Mouse (Mus musculus): ENCODE results near the gene Bzw1.

Bzw1 gene

GRCm38 (mm10) chr1:58397731-58398130 is 5.0 kb downstream of the Bzw1 start:
- DNase-seq, result no peak

- no peak for DNase-seq
These were observed 8.7 kb downstream of the Bzw1 start for GRCm38 (mm10) chr1:58401396-58401795.

- no peak for DNase-seq
These were observed 11.0 kb downstream of the Bzw1 start for GRCm38 (mm10) chr1:58403745-58404144.

GRCm38 (mm10) chr1:58407321-58407720 is 14.6 kb downstream of the Bzw1 start:
- DNase-seq, result no peak

- DNase-seq, result no peak
These were observed 15.4 kb downstream of the Bzw1 start for GRCm38 (mm10) chr1:58408141-58408540.

GRCm38 (mm10) chr1:58409553-58410197 is 17.0 kb downstream of the Bzw1 start:
- no peak for DNase-seq

GRCm38 (mm10) chr1:58410198-58410588 is 17.5 kb downstream of the Bzw1 start:
- no peak for DNase-seq

- DNase-seq, result no peak
These were observed 18.1 kb downstream of the Bzw1 start for GRCm38 (mm10) chr1:58410776-58411175.

GRCm38 (mm10) chr1:58415442-58415841 is 22.7 kb downstream of the Bzw1 start:
- no peak for DNase-seq

GRCm38 (mm10) chr1:58416048-58416447 is 23.4 kb downstream of the Bzw1 start:
- no peak for DNase-seq

- no peak for DNase-seq
These were observed 27.3 kb downstream of the Bzw1 start for GRCm38 (mm10) chr1:58420032-58420431.

- peak; percentile 74 for DNase-seq
These were observed 28.3 kb downstream of the Bzw1 start for GRCm38 (mm10) chr1:58420961-58421360.

GRCm38 (mm10) chr1:58422879-58423278 is 30.2 kb downstream of the Bzw1 start:
- DNase-seq, result peak; percentile 59

GRCm38 (mm10) chr1:58423371-58424248 is 30.9 kb downstream of the Bzw1 start, which contains the start of gene Clk1:
TSS of gene Clk1 (minus strand) at chr1:58424066.
- peak; percentile 98 for DNase-seq

GRCm38 (mm10) chr1:58424551-58424950 is 31.9 kb downstream of the Bzw1 start:
- no peak for DNase-seq

- no peak for DNase-seq
These were observed 52.0 kb downstream of the Bzw1 start for GRCm38 (mm10) chr1:58444691-58445090.

- peak; percentile 77 for DNase-seq
These were observed 52.5 kb downstream of the Bzw1 start, which contains the start of the genes Nif3l1 and Ppil3 for GRCm38 (mm10) chr1:58445143-58445722. TSS of gene Nif3l1 (plus strand) at chr1:58445151. TSS of gene Ppil3 (minus strand) at chr1:58445486.

GRCm38 (mm10) chr1:58445861-58446260 is 53.2 kb downstream of the Bzw1 start:
- DNase-seq, result no peak

- DNase-seq, result no peak
These were observed 55.1 kb downstream of the Bzw1 start for GRCm38 (mm10) chr1:58447766-58448165.

GRCm38 (mm10) chr1:58448396-58448795 is 55.7 kb downstream of the Bzw1 start:
- no peak for DNase-seq

GRCm38 (mm10) chr1:58454316-58454715 is 61.6 kb downstream of the Bzw1 start:
- DNase-seq, result no peak

All from cerebellum, adult 9-10 months (tissue).